Mouse (Mus musculus): ENCODE results near the gene Abhd6.

The Abhd6 gene

DNA sequence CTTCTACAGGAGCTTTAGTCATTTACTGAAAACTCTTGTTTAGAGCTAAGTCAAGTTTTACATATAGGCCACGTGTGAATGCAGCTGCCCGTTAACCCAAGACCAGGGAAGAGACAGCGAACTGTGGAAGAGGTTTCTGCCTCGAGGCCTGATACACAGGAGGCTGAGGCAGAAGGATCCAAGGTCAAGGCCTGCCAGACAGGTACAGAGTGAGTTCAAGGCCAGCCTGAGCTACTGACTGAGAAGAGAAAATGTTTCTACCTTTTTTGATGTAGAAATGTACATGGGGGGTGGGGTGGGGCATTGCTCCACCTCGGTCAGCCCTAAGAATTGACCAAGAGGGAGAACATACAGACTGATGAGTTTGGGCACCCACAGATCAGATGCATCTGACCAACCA is 53.4 kb downstream of the Abhd6 start:
- in situ Hi-C loops (cut with MseI, MboI), result no loop called here

DNA sequence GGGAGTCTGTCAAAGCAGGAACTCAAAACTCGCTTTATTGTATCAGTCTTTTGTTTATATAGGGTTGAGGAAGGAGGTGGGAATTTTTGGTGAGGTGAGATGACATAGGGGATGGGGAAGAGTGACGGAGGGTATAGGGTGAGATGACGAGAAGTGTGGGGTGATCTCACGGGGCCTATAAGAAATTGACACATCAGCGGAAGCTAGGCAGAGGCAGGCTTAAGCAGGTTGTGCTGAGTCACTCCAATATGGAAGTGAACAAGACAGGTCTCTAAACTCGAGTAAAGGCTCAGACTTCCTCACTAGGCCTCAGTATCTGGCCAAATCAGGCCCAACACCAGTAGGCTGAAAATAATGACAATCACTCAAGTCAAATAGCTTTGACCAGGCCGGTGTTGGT is 57.2 kb downstream of the Abhd6 start:
- in situ Hi-C loops (cut with MseI, MboI), result no loop called here

DNA sequence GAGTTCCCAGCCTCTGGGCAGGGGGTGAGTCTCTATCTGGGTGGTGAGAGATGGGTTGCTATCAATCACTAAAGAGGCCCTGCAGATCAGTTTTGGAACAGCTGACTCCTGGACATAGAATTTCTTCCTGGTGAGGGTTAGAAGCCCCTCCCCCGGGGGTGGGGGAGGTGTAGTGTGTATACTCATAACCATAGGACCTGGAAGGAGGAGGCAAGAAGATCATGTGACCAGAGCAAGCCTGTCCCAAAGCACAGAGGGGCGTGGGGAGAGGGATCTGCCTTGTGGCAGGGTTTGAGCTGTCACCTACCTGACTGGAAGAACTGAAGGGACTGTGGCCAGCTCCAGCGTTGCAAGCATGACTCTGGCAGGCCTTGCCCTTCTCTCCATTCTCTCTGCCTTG is 59.4 kb downstream of the Abhd6 start:
- in situ Hi-C loops (cut with MseI, MboI), result no loop called here

- in situ Hi-C loops (cut with MseI, MboI), result no loop called here
These were observed 60.0 kb downstream of the Abhd6 start for GRCm38 (mm10) chr14:8062537-8063301.

DNA sequence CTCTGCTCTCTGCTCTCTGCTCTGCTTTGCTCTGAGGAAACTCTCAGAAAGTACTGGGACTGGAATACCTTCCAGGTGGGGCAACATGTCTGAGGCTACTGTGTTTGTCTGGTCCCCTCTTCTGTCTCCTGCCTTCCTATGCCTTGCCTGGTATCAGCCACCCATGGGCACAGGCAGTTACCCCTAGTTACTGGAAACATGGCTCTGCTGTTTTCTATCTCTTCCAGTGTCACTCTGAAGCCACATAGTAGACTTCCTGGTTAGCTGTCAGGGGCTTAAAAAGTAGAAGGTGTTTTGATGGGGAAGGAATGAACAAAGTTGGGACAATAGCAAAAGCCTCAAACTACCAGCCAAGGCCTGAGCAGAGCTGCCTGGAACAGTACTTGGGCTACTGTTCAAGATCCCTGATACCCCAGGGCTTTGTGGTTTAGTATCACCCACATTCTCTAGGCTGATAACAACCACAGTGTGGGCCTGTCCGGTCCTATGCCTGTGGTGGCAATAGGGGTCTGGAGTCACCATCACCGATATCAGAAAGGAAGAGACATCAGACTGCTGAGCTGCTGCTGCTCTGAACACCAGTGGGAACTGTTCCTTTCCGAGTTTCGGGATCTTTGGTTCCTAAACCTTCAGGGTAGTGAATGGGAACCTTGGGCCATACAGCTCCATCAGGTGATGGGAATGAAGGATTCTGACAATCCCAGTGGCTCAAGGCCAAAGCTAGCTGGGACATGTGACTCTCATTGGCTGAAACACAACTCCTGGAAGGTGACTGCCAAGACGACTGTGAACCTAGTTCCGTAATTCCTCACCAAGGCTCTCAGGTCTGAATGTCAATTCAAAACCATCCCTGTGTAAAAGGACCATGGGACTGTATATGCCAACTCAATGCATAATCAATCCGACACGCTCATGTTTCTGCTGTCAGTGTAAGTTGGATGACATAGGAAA is 61.4 kb downstream of the Abhd6 start:
- in situ Hi-C loops (cut with MseI, MboI), result no loop called here

GRCm38 (mm10) chr14:8080165-8080679 is 77.5 kb downstream of the Abhd6 start, which contains the start of gene Rpp14:
Gene Rpp14 (plus strand): TSS chr14:8080367.
- in situ Hi-C loops (cut with MseI, MboI), result no loop called here

DNA sequence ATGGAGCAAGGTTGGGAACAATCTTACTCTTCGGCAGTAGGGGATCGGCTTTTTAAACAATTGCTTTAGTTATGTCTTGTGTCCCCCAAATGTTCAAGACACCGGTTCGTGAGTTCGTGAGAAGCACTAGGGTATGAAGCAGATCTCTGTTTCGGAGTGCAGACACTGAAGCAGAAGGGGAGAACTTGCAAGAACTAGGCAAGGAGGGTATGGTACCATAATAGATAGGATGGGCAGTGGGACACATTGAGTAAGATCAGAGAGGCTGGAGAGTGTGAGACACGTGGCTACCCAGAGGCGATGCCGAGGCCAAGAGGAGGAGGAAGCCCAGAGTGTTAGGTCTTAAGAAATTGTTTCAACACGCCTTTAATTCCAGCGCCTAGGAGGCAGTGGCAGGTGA is 78.0 kb downstream of the Abhd6 start:
- in situ Hi-C loops (cut with MseI, MboI), result no loop called here

GRCm38 (mm10) chr14:8082949-8083348 is 80.2 kb downstream of the Abhd6 start:
- in situ Hi-C loops (cut with MseI, MboI), result no loop called here

GRCm38 (mm10) chr14:8089016-8089415 is 86.3 kb downstream of the Abhd6 start:
- in situ Hi-C loops (cut with MseI, MboI), result no loop called here

DNA sequence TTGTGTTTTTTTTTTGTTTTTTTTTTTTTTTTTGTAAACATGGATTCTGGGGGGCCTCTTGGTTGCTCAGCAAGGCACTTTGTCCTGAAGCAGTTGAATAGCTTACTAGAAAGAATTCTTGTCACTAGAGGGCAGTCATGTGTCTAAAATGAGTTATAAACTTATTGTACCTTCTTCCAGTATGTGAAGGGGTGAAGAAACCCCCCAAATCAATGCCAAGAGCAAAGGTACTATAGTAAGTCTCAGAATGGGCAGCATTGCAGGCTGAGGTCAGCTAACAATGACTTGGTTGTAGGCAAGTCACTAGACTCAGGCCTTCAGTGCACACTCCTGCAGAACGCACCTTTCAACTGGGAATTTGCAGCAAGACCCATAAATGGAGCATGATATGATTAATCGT is 89.9 kb downstream of the Abhd6 start:
- in situ Hi-C loops (cut with MseI, MboI), result loop anchor here (5.0 to 10.0 kb wide), 2 partner anchors 55 to 62 kb away; no protein-coding TSS in a partner anchor

GRCm38 (mm10) chr14:8093427-8093826 is 90.7 kb downstream of the Abhd6 start:
- in situ Hi-C loops (cut with MseI, MboI), result loop anchor here (5.0 to 10.0 kb wide), 2 partner anchors 54 to 61 kb away; no protein-coding TSS in a partner anchor

DNA sequence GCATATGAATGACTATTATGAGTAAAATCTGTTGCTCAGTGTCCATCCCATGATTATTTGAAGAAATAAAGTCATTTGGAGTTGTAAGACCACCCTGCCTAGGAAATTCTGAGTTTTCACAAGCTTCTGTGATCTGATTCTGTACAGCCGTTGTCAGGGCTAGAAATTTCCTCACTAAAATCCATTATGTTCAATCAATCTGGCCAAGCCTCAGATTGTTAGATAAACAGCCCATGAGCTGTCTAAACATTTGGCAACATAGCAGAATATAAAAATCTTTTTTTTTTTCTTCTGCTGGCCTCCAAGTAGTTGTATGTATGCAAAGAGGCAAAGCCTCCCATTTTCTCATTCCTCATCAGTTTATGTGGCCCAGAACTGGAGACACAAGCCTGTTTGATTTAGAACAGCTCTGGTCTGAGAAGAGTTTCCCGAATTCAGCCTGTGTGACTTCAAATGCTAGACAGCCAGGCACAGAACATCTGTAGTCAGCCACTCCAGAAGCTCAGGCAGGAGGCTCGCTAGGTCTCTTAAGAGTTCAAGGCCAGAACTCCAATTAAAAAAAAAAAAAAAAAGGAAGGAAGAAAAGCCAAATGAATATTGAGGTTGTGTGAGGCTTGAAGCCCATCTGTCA is 92.3 kb downstream of the Abhd6 start:
- in situ Hi-C loops (cut with MseI, MboI), result loop anchor here (5.0 to 10.0 kb wide), 2 partner anchors 52 to 60 kb away; no protein-coding TSS in a partner anchor

DNA sequence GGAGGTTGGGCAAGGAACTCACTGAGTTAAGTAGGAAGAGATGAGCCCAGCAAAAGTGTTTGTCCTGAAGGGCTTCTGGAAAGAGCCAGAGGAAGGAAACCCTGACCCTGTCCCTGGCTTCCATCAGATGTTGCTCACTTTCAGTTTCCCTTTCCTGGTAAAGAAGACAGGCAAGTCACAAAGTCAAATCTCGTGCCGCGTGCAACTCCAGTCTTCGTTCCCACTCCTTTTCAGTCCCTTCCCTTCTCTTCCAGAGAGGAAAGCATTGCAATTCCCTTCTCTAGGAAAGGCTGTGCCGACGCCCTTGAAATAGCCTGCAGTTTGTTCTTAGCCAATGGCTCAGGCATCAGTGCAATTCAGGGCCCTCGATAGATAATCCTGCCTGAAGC is 92.9 kb downstream of the Abhd6 start:
- in situ Hi-C loops (cut with MseI, MboI), result loop anchor here in 1 of 2 experiments (10.0 kb wide), 1 partner anchor 59 kb away; no protein-coding TSS in a partner anchor

DNA sequence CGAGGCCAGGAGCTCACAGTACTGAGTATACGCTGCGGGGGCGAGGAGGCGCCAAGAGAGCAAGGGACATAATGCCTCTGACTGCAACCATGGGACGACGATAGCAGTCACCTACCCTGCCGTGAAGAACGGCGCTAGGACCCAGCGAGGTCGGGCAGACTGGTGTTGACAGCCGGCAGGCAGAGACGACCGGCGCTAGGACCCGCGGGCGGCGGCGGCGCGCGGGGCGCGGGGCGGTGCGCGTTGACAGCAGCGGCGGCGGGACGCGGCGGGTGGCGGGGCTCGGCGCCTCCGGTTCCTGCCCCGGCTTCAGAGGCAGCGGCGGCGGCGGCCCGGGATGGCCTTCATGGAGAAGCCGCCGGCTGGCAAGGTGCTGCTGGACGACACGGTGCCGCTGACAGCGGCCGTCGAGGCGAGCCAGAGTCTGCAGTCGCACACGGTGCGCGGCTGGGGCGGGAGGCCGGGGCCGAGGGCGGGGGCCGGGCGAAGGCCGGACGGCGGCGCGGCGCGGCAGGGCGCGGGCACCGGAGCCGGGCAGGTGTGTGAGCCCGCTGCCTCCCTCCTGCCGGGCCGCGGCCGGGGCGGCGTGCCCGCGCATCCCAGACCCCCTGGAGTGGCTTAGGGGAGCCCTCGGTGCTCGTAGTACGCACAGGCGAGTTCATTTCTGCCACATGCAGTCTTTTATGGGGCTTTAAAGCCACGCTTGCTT is 95.4 kb downstream of the Abhd6 start, which contains the start of gene Pxk:
Gene Pxk, plus strand, starts transcription at position 234 of the 709 bp plus-strand sequence.
- in situ Hi-C loops (cut with MseI, MboI), result loop anchor here in 1 of 2 experiments (10.0 kb wide), 1 partner anchor 57 kb away; no protein-coding TSS in a partner anchor

GRCm38 (mm10) chr14:8098687-8098995 is 95.9 kb downstream of the Abhd6 start:
- in situ Hi-C loops (cut with MseI, MboI), result loop anchor here in 1 of 2 experiments (10.0 kb wide), 1 partner anchor 56 kb away; no protein-coding TSS in a partner anchor

- in situ Hi-C loops (cut with MseI, MboI), result loop anchor here in 1 of 2 experiments (10.0 kb wide), 1 partner anchor 55 kb away; no protein-coding TSS in a partner anchor
These were observed 96.9 kb downstream of the Abhd6 start for GRCm38 (mm10) chr14:8099561-8100021.

- in situ Hi-C loops (cut with MseI, MboI), result no loop called here
These were observed 99.2 kb downstream of the Abhd6 start for GRCm38 (mm10) chr14:8101886-8102285.

DNA sequence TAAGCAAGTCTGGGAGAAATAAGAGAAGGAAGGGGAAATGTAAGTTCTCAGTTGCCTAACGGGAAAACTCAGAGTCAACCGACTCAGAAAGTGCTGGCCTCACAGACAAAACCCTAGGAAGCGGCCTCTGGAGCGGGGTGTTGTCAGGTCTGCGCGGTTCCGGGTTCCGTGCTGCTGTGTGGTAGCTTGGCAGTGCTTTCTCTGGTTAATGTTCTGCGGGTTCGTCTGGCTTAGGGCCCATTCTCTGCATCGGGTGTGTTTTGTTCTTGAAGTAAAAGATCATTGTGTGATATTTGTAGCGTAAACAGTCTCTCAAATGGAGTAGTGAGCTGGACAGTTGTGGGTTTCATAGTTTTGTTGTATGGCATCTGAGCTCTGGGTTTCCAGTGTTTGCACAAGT is 100.0 kb downstream of the Abhd6 start:
- in situ Hi-C loops (cut with MseI, MboI), result no loop called here

Measured in mouse trophoblast stem cell (cell line).